Mouse (Mus musculus) G1E (cell line): ENCODE measurements around the gene Fxyd1.

Experiments used
- CTCF ChIP-seq: IDR thresholded peaks from 2 replicates; pipeline ENCODE4 v1.5.1; 2012; ENCODE audit warnings: low read depth, low read length, inconsistent platforms, mixed read lengths
- GATA1 ChIP-seq: IDR thresholded peaks from 2 replicates; pipeline ENCODE4 v1.6.1; 2012; ENCODE audit warnings: borderline replicate concordance, low read length, inconsistent platforms, mixed read lengths
- GATA2 ChIP-seq: IDR thresholded peaks from 2 replicates; pipeline ENCODE4 v1.6.1; 2012; ENCODE audit warnings: low read depth, low read length, inconsistent platforms, borderline replicate concordance
- TAL1 ChIP-seq: conservative IDR thresholded peaks from 2 replicates; pipeline ENCODE4 v1.6.1; 2012; ENCODE audit warnings: low read depth, low read length, inconsistent platforms, mixed read lengths

DNA sequence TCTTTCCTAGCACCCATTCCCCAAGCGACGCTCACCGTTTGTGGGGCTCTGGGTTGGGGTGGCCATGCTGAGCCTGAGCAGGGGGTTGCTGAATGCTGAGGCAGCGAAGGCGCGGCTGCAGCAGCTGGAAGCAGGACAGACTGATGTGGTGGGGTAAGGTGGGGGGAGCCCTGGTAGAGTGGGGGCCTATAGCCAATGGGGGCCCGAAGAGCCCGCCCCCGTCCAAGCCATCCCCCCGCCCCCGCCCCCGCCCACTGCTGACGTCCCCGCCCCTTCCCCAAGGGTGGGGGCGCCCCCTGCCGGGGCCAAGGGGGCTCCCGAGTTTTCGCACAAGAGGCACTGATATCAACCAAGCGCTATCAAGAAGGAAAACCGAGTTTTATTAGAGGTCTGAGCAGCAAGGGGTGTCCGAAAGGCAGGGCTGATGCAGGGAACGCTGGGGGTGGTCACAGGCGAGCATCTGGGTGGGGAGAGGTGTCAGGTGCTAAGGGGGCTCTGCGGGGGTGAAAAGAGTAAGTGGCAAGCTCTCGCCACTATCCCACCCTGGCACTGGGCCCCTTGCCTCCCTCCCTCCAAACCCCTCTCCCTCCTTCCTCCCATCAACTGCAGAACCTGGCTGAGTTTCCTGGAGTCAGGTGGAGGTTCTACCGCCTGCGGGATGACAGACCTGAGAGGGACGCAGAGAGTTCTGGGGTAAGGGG lies 5.5 kb downstream of the Fxyd1 start, which contains the start of gene Fxyd7:
- no peak for TF ChIP-seq CTCF
- no peak for TF ChIP-seq TAL1
- TF ChIP-seq GATA1 = no peak
- TF ChIP-seq GATA2 = no peak
